Mouse (Mus musculus): Measurements from ENCODE around the gene Mamstr.

DNA sequence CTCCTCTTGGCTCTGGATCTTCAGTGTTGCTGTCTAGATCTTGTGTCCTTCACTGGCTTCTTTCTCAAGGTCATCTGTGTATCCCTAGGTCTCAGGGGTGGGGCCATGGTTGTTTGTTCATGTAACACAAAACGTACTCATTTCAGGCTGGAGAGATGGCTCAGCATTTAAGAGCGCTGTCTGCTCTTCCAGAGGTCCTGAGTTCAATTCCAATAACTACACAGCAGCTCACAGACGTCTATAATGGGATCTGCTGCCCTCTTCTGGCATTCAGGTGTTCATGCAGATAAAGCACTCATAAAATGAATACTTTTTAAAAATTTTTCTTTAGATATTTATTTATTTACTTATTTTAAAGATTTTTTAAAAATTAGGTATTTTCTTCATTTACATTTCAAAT, 48.9 kb upstream of the Mamstr start:
- no peak for TF ChIP-seq CHD2 (IDR thresholded peaks at IDR 0.05; ENCODE audit: low read depth, low read length)
- no peak for TF ChIP-seq MAFK (IDR thresholded peaks at IDR 0.05; ENCODE audit: insufficient read depth, low read depth, low read length)
- TF ChIP-seq ZC3H11A (IDR thresholded peaks at IDR 0.05; ENCODE audit: borderline replicate concordance, low read depth, low read length): no peak
